Mouse (Mus musculus) right cerebral cortex, postnatal 36 days (tissue): ENCODE data around the gene Cacfd1.

Source experiments
- DNase-seq, 2 experiments: peaks; one replicate each; pipeline ENCODE4 v3.0.0; 2022; ENCODE audit warnings: low spot score in 2 of 2, mixed read lengths in 1 of 2

Cacfd1 gene

DNA sequence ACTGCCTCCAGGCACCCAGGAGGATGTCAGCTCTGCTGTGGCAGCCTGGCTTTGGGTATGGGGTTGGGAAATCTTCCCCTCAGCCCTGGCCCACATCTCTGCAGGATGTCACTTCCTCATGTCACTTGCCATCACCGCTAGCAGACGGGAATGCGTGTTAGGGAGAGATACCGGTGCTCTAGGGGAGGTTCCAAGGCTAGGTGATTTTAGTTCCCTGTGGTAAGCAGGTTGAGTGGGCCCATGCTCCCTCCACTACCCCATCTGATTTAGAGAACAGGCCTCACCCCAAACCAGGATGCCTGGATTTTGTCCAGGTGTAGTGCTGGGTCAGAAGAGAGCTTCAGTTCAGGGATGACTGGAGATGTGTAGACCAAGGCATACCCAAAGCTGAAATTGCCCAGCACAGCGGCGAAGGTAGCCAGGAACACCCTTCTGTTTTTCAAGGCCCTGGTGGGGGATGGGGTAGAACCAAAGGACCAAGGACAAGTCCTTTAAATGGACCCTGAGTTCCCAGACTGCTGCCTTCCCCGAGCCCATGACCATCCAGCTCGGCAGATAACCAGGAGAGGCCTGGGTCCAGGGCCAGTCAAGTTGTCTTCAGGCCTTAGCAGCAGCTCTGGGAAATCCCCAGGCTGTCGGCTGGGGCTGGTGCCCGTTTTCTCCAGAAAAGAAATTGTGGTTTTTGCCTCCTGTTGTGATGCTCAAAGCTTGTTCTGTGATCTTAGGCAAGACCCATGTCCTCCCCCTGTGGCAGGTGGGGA lies 17.3 kb downstream of the Cacfd1 start:
- no peak for DNase-seq

- peak; percentile 89 to 93 for DNase-seq
Observed at GRCm38 (mm10) chr2:27027618-27028436, 18.1 kb downstream of the Cacfd1 start, which contains the start of gene Slc2a6. Gene Slc2a6, minus strand, starts transcription at chr2:27027998.

GRCm38 (mm10) chr2:27028437-27029015 lies 18.8 kb downstream of the Cacfd1 start:
- no peak for DNase-seq

DNA sequence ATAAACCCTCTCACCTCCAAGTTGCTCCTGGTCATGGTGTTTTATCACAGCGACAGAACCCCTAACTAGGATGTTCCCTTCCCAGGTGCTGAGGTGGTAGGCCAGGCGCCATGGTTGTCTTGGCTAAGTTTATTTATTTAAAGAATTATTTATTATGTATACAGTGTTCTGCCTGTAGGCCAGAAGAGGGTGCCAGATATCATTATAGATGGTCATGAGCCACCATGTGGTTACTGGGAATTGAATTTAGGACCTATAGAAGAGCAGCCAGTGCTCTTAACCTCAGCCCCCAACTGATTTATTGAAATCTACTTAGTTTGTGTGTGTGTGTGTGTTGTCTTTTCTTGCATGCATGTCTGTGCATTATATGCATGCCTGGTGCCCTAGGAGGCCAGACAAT lies 22.6 kb downstream of the Cacfd1 start:
- no peak for DNase-seq

DNA sequence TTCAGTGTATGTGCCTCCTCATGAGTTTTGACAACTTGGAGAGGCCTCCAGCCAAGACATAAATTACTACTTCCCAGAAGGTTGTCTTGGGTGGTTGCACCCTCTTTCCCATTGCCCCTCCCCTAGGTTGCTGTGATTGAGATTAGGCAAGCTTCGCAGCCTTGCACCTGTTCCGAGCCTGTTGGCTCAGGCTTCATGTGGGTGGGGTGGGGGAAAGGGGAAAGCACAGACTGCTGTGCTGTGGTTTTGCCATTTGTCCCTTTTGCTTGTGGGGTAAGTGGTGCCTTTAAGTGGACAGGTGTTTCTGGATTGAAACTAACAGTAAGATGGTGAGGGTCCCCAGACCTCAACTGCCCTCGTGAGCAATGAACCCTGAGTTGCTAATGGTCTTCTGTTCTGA lies 26.3 kb downstream of the Cacfd1 start:
- no peak for DNase-seq

DNA sequence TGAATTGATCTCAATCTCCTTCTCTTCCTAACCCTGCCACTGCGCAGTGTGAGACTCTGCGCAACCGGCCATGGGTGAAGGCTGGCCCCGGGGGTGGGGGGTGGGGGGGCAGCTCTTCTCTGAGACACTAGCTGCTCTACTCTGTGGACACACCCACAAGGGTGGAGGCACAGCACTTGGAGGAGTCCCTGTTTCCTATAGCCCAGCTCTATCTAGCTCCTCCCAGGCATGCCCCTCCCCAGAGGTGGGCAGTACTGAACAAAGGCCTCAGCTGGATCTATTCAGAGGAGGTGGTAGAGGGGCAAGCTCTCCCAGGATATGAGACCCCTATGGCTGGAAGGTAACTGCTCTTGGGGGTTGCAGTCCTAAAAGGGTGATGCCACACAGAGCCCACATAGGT lies 27.3 kb downstream of the Cacfd1 start:
- no peak for DNase-seq

DNA sequence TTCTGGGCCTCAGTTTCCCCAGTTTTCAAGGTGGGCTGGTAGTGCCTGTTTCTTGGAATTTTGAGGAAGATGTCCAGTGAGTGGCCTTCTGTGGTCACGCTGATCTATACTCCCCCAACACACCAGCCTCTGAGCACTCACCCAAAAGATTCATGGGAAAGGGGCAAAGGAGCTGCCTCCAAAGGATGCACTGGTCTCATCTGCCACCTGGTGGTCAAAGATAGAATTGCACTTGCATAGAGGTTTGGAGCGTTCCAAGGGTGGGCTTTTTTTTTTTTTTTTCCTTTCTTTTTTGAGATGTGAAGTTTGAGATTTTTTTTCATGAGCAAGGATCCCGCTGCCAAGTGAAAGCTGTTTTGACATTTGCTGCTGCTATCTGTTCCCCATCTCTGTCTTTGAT lies 28.9 kb downstream of the Cacfd1 start:
- DNase-seq, result no peak

DNA sequence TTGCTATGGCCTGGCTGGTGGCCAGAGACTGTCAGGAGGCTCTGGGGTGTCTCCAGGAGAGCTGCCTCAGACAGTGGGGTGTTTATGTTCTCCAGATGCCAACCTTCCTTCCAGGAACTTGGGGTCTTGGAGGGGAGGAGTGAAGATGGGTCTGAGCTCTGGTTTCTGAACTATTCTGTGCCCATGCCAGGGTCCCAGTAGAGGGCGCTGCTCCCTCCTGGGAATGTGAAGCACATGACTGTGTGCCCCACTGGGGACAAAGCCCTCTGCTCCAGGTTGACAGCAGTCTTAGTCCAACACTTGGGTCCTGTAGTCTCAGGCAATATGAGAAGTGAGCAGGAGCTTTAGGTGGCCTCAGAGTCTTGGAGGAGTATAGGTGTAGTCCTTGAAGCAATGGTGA lies 29.6 kb downstream of the Cacfd1 start:
- no peak for DNase-seq

DNA sequence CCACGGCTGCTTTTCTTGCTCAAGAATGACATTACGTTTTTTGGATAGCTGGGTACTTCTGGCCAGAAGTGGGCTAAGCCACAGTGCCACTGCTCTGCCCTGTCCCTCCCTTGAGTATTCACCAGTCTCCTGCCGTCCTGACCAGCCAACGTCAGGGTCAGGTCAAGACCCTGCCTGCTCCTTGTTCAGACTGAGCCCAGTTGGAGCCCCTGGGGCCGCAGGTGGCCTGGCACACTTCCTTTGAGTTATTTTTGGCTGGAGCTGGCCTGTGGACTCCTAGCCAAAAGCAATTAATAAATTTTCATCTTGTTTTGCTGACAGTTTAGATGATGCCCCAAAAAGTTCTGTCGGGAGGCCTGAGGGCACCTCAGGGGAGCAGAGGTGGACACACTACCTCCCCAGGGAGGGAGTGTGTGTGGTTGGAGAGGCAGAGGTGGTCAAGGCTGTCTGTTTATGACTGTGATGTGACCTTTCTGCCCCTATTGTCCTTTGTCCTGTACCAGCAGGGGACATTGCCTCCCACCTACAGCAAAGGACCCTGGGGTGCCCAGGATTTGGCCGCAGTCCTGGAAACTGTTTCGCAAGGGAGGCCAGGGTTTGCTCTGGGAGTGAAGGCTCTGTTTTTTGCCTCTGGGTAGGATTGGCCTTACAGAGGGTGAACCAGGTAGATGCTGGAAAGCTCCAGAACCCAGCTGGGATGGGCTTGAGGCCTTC lies 32.6 kb downstream of the Cacfd1 start:
- no peak for DNase-seq

DNA sequence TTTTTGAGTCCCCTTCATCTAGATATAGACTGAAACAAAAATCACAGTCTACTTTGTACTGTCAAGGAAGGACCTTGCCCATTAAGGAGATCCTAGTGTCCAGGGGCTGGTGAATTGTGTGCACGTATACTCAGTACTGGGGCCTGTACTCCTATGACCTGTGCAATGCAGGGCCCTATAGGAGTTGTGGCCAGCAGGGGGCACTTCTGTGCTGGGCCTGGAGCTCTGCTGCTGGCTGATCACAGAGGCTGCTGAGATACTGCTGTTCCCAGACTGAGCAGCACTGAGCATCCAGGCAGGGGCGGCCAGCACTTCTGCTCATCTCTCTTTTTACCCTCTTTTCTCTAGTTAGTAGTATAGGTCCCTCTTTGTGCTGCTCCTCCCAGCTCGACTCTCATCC lies 33.7 kb downstream of the Cacfd1 start:
- DNase-seq, result peak; percentile 79 to 84

DNA sequence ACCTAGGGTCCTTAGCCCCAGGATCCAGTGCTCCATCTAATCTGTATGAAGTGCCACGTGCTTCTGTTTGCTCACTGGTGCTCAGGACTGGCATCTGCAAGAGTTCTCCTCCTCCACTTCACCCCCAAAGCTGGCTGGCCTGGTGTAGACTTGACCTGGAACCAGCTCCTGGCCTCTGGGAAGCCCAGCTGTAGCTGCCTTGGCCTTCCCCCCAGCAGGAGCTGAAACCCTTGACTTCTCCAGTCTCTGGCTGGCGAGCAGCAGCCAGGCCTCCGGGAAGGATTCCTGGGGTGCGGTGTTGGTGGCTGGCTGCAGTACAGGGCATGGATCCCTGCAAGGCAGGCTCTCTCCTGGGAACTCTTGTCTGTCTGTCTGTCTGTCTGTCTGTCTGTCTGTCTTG lies 34.4 kb downstream of the Cacfd1 start:
- DNase-seq, result no peak

DNA sequence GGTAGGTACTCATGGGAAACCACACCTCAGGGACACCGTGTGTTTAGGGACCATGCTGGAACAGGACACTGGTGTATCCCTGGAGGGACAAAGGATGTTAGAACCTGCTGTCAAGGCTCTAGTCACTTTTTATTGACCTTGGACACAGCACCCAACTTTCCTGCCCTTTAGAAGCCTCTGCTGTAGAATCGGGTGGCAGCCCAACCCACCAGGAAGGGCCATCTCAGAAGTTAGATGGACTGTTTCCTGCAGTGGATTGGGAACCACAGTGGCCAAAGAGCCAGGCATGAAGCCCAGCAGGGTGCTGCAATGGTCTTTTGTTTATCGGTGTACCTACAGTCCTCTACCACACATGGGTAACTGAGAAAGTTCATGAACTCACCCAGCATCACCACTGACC lies 34.9 kb downstream of the Cacfd1 start:
- DNase-seq, result no peak

DNA sequence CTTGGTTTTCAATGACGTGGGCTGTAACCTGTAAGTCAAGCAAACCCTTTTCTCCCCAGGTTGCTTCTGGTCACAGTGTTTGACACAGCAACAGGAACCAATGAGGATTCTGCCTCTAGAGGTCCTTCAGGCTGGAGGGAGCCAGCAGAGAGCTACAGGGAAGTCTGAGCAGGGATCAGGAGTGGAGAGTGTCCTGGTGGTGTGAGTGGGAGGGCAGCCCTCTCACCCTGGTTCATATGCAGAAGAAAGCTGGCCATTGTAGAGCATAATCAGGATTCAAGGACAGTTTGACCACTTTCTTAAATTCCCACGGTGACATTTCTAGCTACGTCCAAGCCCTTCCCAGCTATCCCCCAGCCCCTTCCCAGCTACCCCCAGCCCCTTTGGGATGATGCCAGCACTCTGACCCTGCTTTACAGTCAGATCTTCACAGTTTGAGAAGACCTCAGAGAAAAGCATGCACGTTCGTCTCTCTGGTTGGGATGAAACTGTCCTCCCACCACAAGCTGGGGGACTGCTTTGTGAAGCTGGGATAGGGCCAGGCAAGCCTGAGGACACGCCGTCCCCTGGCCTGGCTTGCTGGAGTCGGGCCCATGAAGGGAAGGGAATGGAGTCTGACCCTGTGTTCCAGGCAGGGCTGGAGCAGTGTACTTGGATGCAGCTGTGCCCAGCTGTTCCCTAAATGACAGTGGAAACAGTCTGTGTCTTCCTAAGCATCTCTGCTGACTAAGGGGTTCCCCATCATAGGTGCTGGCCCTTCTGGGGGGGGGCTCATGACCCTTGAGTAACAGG lies 36.4 kb downstream of the Cacfd1 start:
- no peak for DNase-seq

GRCm38 (mm10) chr2:27049408-27049807 lies 39.7 kb downstream of the Cacfd1 start:
- DNase-seq, result no peak

DNA sequence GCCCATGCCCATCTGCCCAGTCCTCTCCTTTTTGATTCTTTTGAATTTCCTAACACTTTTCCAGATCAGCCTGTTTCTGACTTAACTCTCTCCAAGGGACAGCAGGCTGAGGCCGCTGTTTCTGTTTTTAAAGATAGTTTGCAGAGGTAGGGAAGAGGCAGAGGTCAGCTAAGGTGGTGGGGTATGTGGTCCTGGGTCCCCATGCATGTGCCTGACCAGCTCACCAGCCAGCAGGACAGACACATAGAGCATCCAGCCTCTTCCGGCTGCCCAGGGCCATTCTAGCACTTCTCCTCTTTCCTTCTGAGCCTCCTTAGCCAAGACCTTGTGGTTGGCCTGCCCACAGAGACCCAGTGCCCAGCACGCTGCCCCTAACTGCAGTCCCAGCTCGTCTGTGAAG lies 48.5 kb downstream of the Cacfd1 start:
- no peak for DNase-seq

- DNase-seq, result no peak
Observed at GRCm38 (mm10) chr2:27058751-27059150, 49.0 kb downstream of the Cacfd1 start.

GRCm38 (mm10) chr2:27059187-27059586 lies 49.5 kb downstream of the Cacfd1 start:
- DNase-seq, result no peak

GRCm38 (mm10) chr2:27067124-27067523 lies 57.4 kb downstream of the Cacfd1 start:
- no peak for DNase-seq

GRCm38 (mm10) chr2:27067996-27068395 lies 58.3 kb downstream of the Cacfd1 start:
- DNase-seq, result no peak

DNA sequence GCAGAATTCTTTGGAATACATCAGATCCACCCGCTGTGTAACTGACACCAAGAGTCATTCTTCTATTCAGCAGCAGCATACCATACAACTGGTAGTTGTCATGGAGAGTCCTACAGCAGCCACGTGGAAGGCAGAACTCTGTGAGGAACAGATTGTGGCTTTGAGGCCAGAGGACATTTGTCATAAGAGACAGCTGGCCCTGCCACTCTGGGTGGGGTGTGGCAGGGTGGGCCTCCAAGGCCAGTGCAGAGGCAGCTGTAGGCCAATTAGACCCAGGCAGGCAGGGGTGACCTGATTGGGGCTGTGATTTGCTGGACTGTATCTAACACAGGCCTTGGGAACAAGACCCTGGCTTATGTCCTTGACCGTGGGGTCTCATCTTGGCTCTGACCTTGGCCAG lies 59.9 kb downstream of the Cacfd1 start:
- DNase-seq, result no peak

GRCm38 (mm10) chr2:27070247-27070813 lies 60.6 kb downstream of the Cacfd1 start:
- DNase-seq, result no peak
